Mouse (Mus musculus) cerebellum, postnatal 4 days (tissue): ENCODE measurements around the gene Fam20a.

Source experiments
- DNase-seq, 2 experiments: peaks; one replicate each; pipeline ENCODE4 v3.0.0; 2022; ENCODE audit warnings: low spot score in 2 of 2, mixed read lengths in 1 of 2

Gene Fam20a

GRCm38 (mm10) chr11:109716981-109717380, 5.1 kb downstream of the Fam20a start:
- no peak for DNase-seq

GRCm38 (mm10) chr11:109715311-109715781, 6.7 kb downstream of the Fam20a start:
- DNase-seq = no peak

- DNase-seq = peak in 1 of 2 experiments; percentile 42
These were observed 7.5 kb downstream of the Fam20a start for GRCm38 (mm10) chr11:109714341-109715247.

GRCm38 (mm10) chr11:109709501-109709900, 12.6 kb downstream of the Fam20a start:
- DNase-seq = no peak

- no peak for DNase-seq
These were observed 13.3 kb downstream of the Fam20a start for GRCm38 (mm10) chr11:109708786-109709185.

GRCm38 (mm10) chr11:109707442-109707841, 14.6 kb downstream of the Fam20a start:
- no peak for DNase-seq

GRCm38 (mm10) chr11:109706586-109706985, 15.5 kb downstream of the Fam20a start:
- no peak for DNase-seq

GRCm38 (mm10) chr11:109706055-109706412, 16.0 kb downstream of the Fam20a start:
- no peak for DNase-seq

- DNase-seq = no peak
These were observed 16.6 kb downstream of the Fam20a start for GRCm38 (mm10) chr11:109705336-109706054.

GRCm38 (mm10) chr11:109704311-109705205, 17.5 kb downstream of the Fam20a start:
- DNase-seq = no peak

- no peak for DNase-seq
These were observed 18.2 kb downstream of the Fam20a start for GRCm38 (mm10) chr11:109703845-109704244.

- no peak for DNase-seq
These were observed 19.9 kb downstream of the Fam20a start for GRCm38 (mm10) chr11:109702031-109702815.

GRCm38 (mm10) chr11:109700761-109701160, 21.3 kb downstream of the Fam20a start:
- no peak for DNase-seq

- DNase-seq = no peak
These were observed 22.3 kb downstream of the Fam20a start for GRCm38 (mm10) chr11:109699784-109700183.

GRCm38 (mm10) chr11:109698740-109699139, 23.3 kb downstream of the Fam20a start:
- no peak for DNase-seq

- no peak for DNase-seq
These were observed 24.9 kb downstream of the Fam20a start for GRCm38 (mm10) chr11:109697089-109697643.

GRCm38 (mm10) chr11:109696519-109696918, 25.6 kb downstream of the Fam20a start:
- DNase-seq = no peak

GRCm38 (mm10) chr11:109692737-109693136, 29.3 kb downstream of the Fam20a start:
- DNase-seq = no peak

GRCm38 (mm10) chr11:109689539-109689938, 32.5 kb downstream of the Fam20a start:
- DNase-seq = no peak

- DNase-seq = no peak
These were observed 39.9 kb downstream of the Fam20a start for GRCm38 (mm10) chr11:109682221-109682620.

- DNase-seq = no peak
These were observed 40.5 kb downstream of the Fam20a start for GRCm38 (mm10) chr11:109681556-109681955.
